Mouse (Mus musculus) hindlimb bud, embryonic 11.5 days (tissue): ENCODE results near the gene Sirt2.

Experiments used
- DNase-seq: peaks from one replicate; pipeline ENCODE4 v3.0.0-alpha.2; 2012; ENCODE audit warnings: low read depth, low spot score; ENCODE audit errors: extremely low spot score

Sirt2 gene

DNA sequence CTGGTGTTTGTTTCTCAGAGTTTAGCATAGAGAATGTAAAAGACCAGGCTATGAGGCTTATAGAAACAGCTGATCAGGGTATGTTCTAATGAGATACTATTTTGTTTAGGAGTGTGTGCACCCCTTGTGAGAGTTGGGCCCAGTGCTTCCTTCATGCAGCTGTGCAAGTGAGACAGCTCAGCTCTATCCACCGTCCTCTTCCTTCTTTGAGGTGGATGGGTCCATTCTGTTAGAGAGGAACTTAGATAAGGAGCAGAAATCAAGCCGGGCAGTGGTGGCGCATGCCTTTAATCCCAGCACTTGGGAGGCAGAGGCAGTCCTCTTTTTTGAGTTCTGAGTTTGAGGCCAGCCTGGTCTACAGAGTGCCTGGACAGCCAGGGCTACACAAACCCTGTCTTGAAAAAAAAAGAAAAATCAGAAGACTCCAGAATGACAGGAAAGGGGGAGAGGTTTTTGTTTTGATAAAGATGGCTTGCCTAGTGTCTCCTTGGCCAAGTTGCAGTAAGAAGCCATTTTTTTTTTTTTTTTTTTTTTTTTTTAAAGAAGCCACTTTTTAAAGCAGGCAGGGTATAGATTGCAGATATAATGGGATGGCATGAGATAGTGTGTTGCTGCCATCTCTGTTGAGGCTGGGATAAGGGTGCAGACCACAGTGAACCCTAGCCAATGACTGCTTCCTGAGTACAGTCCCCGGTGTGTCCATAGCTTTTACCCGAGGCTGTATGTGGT, 47.9 kb downstream of the Sirt2 start:
- DNase-seq, result no peak

DNA sequence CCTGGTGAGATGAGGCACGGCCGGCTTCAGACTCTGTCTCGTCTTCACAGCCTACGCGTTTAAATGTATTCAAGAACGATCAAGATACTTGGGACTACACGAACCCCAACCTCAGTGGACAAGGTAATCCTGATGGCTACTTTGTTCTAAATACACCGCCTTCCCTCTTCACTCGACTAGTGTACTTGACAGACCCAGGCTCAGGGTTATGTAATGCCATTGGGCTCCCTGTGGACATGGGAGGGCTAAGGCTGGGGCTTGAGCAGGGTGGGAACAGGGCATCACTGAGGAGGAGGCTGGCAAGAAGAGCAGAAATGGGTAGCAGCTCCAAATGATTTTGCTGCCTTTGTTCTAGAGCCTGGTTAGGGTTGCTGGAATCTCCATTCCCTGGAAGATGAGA, 48.7 kb downstream of the Sirt2 start:
- no peak for DNase-seq

DNA sequence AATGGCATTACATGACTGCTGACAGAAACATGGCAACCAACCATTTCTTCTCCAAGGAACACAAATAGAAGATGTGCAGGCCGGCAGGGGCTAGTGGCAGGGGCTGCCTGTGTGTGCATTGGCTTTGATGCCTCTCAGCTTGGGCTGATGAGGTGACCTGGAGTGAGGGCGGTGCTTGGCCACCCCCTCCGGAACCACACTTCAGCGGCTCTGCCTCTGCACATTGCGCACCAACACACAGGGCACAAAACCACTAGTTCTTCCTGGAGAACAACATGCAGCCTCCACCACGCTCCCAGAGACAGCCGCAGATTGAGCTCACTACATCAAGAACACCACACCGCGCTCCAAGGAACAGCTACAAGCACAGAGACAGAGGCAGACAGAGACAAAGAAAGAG, 49.7 kb downstream of the Sirt2 start:
- DNase-seq, result no peak

DNA sequence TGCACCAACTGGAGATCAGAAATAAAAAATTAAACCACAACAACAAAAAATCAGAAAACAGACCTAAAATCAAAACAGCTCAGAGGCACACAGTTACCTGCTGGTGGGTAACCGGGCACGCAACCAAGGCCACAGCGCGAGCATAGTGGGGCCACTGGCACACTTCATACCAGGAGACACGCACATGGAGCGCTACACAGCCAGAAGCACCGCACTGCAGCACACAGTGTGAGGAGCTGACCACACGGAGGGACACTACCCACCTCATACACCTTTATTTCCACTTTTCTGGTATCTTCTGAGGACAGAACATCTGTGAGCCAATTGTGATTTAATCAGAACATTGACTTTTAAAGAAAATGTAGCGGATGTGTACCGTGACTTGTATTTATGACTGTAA, 50.4 kb downstream of the Sirt2 start:
- DNase-seq, result no peak

DNA sequence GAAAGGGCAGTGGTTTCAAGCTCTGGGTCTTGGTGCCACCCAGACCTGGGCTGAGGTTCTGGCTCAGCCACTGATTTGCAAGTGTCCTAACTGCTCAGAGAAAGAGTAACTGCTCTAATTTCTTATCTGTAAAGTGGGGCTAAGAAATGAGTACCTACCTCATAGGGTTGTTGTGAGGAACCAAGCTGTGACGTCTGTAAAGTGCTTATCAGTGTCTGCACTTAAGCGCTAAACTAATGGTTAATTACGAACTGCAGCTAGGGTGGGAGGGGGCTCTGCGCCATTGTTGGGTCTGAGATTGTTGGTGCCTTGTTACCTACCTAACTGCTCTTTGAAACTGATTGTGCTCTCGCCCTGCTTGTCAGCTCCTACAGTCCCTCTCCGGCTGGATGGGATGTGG, 51.0 kb downstream of the Sirt2 start:
- no peak for DNase-seq

DNA sequence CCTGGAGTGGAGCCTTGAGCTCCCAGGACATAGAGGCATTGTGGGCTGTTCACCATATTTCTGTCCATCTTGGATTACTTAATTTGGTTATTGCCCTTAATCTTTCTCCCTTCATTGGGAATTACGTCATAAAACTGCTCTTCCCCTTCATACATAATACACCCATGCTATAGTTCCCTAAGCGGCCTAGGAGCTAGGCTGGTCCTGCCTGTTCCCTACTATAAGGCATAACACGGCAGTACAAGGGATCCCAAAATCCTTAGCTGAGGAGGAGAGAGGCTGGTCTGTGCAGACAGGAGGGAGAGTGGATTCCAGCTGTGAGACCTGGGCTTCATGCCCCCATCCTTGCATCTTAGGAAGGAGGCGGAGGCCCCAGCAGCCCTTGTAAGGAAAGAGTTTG, 51.4 kb downstream of the Sirt2 start:
- DNase-seq, result no peak

DNA sequence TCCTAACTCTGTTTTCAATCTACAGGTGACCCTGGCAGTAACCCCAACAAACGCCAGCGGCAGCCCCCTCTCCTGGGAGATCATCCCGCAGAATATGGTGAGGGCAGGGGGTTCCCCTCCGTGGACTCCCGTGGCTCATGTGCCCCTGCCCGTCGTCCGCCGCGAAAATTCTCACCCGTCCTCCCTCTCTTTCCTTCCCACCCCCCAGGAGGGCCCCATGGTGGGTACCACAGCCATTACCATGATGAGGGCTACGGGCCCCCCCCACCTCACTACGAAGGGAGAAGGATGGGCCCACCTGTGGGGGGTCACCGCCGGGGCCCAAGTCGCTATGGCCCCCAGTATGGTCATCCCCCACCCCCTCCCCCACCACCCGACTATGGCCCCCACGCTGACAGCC, 51.9 kb downstream of the Sirt2 start:
- DNase-seq, result no peak

DNA sequence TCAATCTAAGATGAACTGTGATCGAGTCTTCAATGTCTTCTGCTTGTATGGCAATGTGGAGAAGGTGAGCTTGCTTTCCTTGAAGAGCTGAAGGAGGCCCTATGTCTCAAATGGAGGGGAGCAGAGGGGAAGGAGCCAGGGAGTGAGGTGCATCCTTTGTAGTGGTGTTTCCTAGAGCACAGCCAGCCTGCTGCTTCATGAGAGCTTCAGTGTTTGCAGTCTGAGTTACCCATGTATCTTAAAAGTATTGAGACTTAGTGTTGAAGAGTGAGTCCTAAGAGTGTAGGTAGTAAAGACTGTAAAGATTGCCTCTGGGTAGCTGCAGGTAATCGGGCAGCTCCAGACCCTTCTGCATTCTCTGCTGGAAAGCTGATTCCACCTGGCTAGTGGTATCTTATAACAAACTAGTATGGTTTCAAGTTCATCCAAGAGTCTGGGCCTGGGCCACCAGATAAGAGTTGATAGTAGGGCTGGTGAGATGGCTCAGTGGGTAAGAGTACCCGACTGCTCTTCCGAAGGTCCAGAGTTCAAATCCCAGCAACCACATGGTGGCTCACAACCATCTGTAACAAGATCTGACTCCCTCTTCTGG, 52.4 kb downstream of the Sirt2 start:
- no peak for DNase-seq

DNA sequence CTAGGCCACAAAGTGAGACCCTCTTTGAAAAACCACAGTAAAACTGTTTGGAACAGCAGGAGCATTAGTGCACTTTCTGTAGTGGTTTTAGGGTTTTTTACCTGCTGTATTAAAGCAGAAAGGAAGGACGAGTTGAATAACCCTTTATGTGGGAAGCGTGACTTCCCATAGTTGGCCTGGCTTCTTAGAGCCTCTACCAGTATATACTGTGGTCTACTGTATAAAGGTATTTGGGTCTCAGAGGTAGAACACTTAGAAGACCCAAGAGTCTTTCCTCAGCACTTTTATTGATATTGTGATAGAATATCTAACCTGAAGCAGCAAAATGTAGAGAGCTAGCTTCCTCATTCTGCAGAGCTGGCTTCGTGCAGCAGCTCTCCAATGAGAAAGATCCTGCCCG, 53.0 kb downstream of the Sirt2 start:
- DNase-seq, result no peak

DNA sequence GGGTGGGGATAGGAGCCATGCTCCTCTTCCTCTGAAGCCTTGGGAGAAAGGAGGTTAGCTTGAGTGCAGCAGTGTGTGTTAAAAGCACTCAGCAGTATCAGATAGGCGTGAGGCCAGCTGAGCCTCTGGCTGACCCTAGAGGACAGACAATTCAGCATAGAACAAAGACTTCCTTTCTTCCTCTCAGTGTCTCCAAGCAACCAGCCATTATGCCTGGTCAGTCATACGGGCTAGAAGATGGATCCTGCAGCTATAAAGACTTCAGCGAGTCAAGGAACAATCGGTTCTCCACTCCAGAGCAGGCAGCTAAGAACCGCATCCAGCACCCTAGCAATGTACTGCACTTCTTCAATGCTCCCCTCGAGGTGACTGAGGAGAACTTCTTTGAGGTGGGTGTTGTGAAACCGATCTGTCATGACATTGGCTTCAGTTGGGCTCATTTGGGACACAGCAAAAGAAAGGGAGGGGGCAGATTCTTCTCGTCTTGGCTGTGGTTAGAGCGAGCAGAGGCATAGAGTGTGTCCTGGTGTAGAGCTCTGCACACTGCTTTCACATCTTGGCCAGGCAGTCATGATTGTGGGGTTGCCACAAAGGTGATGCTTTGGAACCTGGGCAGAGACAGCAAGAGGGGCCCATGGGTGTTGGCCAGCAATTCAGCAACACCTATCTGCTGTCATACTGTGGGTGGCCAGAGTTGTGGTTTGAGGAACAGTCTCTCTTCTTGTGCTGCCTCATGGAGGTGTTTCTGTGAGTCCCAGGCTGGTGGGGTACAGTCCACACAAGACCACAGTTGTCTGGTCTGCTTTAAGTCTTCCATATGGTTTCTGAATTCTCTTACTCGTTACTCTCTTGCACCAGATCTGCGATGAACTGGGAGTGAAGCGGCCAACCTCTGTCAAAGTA, 54.1 kb downstream of the Sirt2 start:
- DNase-seq, result no peak

DNA sequence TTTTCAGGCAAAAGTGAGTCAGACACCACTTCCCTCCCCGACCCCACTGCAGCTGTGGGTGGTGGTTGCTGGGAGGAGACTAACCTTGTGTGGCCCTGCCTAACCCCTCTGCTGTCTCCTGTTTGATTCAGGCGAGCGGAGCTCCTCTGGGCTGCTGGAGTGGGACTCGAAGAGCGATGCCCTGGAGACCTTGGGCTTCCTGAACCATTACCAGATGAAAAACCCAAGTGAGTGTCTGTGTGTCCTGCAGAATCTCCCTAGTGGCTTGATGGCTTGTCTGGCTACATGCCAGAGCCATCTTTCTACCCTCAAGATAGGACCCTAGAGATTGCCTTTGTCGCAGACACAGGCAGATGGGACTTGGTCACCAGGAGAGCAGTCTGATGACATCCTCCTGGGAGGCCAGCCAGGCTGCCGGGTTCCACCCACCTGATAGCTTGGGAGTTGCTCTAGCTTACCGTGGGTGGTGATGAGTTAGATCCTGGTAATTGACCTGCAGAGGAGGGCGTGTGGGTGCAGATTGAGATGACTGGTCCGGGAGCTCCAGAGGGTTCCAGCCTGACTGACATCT, 54.8 kb downstream of the Sirt2 start:
- no peak for DNase-seq

DNA sequence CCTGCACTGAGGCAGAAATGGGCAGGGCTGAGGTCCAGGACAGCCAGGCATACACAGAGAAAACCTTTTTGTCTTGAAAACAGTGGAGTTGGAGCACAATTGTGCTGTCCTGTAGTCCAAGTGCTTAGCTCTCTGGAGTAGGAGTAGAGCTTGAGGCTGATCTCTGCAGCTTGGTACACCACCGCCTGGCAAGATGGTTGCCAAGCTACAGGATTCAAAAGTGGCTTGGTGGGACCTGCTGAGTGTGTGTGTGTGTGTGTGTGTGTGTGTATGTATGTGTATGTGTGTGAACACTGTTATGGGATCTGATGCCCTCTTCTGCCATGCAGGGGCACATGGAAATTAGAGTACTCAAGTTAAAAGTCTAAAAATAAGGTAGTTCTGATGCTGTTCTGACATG, 56.0 kb downstream of the Sirt2 start:
- no peak for DNase-seq

DNA sequence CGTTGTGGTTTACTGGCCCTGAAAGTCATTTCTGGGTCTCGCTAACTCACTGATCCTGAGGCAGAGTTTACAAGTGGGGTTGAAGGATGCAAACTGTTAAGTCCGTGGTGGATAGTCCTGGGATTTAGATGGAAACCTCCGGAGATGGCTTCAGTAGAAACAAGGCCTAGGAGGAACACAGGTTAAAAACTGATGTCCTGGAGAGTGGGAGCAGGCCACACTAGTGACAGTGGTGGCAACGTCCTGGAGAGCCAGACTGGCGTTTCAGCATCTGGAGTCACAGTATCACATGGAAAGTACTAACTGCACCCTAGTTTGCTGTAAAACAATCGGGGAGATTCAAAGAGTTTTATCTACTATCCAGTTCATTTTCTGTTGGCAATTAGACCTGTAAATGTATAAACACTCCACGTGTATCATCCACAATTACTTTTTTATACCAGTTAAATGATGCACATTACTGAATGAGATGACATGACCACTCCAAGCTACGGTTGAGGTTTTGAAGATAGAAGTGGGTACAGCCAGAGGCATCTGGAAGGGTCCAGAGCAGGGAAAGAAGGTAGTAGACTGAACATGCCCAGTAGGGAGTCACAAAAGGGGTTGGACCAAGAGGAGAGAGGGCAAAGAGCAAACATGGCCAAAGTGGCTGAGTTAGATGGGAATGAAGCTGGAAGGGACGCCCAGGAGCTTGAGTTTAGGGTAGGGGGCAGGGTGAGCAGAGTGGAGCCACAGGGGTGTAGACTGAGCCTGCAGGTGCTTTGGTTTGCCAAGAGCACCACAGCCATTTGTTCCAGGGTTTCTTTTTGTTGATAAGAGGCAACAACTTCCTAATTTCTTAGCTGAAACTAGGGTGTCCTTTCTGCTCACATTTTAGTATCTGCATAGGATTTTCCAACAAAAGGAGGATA, 56.7 kb downstream of the Sirt2 start:
- no peak for DNase-seq

DNA sequence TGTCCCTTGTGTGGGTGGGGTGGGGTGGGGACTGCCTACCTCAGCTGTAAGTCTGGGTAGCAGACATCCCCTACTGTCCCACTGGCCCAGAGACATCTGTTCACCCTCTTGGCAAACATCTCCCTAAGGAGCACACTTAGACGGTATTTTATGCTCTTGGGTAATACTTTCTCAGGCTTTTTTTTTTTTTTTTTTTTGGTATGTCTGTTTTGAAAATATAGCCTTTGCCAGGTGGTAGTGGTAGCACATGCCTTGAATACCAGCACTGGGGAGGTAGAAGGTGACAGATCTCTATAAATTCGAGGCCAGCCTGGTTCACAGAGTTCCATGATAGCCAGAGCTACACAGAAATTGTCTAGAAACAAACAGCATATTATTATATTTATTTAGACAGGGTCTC, 57.4 kb downstream of the Sirt2 start:
- DNase-seq, result no peak

DNA sequence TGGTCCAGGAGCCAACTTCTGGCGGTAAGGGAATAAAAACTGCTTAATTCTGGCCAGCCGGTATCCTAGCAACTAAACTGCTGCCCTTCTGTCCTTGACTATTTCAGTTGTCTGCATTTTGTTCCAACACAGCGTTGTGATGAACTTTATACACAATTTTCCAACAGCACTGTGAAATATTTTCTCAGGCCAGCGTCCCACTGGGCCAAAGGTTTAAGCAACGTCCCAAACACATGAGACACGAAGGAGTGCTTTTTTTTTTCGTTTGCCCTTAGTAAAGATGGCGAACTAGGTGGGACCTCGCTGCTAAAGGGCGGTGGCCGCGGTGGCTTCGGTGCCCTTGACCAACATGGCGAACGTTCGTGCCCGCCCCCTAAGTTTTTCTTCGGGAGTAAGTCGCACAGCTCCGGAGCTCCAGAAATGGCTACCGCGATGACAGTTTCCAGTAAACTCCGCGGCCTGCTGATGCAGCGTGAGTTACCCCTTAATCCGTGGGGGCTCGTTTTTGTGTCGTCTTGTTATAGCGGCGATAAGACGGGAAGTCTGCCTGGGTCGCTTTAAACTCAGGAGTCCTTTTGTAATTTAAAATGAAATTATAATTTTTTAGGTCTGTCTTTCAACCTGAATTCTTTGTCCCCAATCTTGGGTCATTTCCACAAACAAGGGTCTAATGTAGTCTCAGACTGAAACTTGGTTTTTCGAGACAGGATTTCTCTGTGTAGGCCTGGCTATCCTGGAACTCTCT, 58.6 kb downstream of the Sirt2 start, which contains the start of gene Ech1:
Gene Ech1, plus strand, starts transcription at position 277 of the 745 bp plus-strand sequence.
- peak; percentile 86 for DNase-seq

DNA sequence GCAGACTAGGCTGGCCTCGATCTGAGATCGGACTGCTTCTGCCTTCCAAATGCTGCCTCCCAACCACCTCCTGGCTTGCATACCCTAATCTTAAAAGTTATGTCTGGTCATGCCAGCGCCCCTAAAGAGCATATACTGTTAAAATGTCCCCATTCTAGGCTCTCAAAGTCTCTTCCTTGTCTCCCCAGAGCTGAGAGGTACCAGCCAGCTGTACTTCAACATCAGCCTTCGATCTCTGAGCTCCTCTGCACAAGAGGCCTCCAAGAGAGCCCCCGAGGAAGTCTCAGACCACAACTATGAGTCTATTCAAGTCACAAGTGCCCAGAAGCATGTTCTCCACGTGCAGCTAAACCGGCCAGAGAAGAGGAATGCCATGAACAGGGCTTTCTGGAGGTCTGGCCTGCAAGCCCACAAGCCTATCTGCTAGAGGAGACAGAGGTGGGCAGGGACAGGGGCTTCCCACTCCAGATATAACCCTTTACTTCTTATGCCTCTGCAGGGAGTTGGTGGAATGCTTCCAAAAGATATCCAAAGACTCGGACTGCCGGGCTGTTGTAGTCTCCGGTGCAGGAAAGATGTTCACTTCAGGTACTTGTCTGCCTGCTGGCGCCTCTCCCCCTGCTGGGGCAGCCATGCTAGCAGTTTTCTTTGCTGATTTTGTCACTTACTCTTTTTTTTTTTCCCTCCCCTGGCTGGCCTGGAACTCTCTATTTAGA, 59.3 kb downstream of the Sirt2 start:
- no peak for DNase-seq

DNA sequence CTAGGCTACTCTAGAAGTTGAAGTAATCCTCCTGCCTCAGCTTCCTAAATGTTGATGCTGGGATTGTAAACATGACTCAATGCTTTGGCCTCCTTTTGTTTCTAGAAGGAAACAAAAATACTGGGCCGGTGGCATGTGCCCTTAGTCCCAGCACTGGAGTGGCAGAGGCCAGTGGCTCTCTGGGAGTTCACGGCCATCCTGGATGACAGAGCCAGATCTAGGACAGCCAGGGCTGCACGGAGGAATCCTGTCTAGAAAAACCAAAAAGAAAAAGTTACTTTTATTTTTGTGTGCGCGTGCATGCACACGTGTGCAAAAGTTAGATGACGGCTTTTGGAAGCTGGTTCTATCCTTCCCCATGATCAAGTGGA, 59.9 kb downstream of the Sirt2 start:
- no peak for DNase-seq

DNA sequence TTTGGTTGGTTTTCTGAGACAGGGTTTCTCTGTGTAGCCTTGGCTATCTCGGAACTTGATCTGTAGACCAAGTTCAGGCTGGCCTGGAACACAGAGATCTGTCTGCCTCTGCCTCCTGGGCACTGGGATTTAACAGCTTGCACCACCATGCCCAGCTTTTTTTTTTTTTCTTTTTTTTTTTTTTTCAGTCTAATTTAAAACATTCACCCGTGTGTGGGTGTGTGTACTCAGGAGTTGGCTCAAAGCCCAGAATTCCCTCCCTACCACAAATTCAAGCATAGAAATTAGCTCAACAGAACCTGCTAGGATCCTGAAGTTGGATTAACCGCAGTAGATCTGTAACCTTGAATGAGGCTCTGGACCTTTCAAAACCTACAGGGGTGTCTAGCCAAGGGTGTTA, 60.8 kb downstream of the Sirt2 start:
- no peak for DNase-seq

DNA sequence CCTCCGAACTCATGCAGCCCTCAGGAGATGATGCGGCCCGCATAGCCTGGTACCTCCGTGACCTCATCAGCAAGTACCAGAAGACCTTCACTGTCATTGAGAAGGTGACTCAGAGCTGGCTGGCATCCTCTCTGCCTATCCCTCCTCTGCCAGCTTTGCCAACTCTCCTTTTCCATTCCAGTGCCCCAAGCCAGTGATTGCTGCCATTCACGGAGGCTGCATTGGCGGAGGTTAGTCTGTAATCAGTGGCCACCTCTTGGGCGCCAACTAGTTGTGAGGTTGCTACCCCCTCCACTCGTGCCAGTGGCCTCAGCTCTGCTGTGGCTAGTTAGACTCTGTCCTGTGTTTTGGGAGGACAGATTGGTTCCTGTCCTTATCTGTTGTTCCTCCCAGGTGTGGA, 63.3 kb downstream of the Sirt2 start:
- no peak for DNase-seq
